Mouse (Mus musculus): ENCODE results near the gene R3hcc1l. TPM values are rescaled to one million over a fixed set of nuclear protein-coding genes. Genes with fewer than 3 reads are reported as not detected.
A peak's percentile ranks its signal among the peaks of the same experiment; 100 is the strongest.

The R3hcc1l gene
- polyA plus RNA-seq, 1 experiment: 0.25 TPM

DNA sequence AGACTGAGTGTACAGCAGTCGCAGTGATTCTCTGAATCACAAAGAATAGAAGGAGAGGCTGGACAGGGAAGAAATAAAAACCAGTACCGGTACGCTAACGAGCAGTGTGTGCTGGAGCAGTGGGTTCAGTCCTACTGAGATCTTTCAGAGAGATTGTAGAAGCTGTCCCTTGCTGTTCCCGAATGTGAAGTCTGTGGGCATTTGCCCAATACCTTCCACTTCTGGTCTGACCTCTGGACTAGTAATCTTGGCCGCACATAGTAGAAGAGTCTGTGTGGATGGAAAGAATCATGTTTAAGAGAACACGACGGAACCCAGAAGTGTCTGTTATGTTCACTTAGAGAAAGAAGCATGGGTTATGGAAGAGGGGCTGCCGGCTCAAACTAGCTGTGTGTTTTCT lies 8.9 kb upstream of the R3hcc1l start:
- Histone ChIP-seq H3K4me1 (ENCODE audit: control insufficient read depth) (peaks cover 1% of the 10 kb centered on the region; the same call in 1 of the 2 replicates), H3K4me3 (replicated peaks) (no peak overlapping the region), H3K36me3 (ENCODE audit: control insufficient read depth) (no peaks in the 10 kb centered on the region), H3K27me3 (ENCODE audit: control insufficient read depth) (peaks cover 4% of the 10 kb centered on the region; the same call in 1 of the 2 replicates), H3K9me3 (ENCODE audit: control insufficient read depth, low read length) (no peaks in the 10 kb centered on the region)
- TF ChIP-seq TAL1 (IDR thresholded peaks at IDR 0.05; ENCODE audit: low read length): no peak
- no peak for TF ChIP-seq GATA1 (IDR thresholded peaks at IDR 0.05; ENCODE audit: low read length)

GRCm38 (mm10) chr19:42510276-42511171 lies 8.0 kb upstream of the R3hcc1l start:
- no peak for TF ChIP-seq GATA1 (IDR thresholded peaks at IDR 0.05; ENCODE audit: low read length)
- no peak for TF ChIP-seq TAL1 (IDR thresholded peaks at IDR 0.05; ENCODE audit: low read length)
- H3K4me3 ChIP-seq (replicated peaks): no peak overlapping the region
- H3K27me3 ChIP-seq (ENCODE audit: control insufficient read depth): peaks cover 4% of the 10 kb centered on the region; the same call in 1 of the 2 replicates
- H3K9me3 ChIP-seq (ENCODE audit: control insufficient read depth, low read length): no peaks in the 10 kb centered on the region
- no peaks in the 10 kb centered on the region for H3K36me3 ChIP-seq (ENCODE audit: control insufficient read depth)
- H3K4me1 ChIP-seq (ENCODE audit: control insufficient read depth): peaks cover 1% of the 10 kb centered on the region; the same call in 1 of the 2 replicates

- H3K4me3 ChIP-seq (replicated peaks): no peak overlapping the region
- TF ChIP-seq TAL1 (IDR thresholded peaks at IDR 0.05; ENCODE audit: low read length) (no peak), GATA1 (IDR thresholded peaks at IDR 0.05; ENCODE audit: low read length) (no peak)
- no peaks in the 10 kb centered on the region for H3K36me3 ChIP-seq (ENCODE audit: control insufficient read depth)
Measured at GRCm38 (mm10) chr19:42515656-42516055, 2.9 kb upstream of the R3hcc1l start.

DNA sequence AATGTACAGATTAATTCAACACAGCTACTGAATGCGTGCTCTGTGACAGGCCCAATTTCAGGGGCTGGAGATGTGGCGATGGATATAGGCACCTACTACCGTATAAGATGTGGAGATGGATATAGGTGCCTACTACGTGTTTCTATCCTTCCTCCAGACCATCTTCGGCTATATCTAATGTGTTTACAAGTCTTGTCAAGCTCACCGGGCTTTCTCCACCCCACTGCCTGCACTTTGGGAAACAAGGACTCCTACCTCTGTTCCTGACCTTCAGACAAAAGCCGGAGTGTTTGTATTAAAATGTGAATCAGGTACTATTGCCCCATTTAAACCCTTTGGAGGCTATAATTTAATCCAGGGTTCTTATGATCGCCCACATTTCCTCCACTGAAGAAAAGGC lies 2.4 kb upstream of the R3hcc1l start:
- TF ChIP-seq TAL1 (IDR thresholded peaks at IDR 0.05; ENCODE audit: low read length) (no peak), GATA1 (IDR thresholded peaks at IDR 0.05; ENCODE audit: low read length) (no peak)
- H3K36me3 ChIP-seq (ENCODE audit: control insufficient read depth): no peaks in the 10 kb centered on the region
- peaks cover 8% of the 10 kb centered on the region; the same call in 1 of the 2 replicates for H3K27me3 ChIP-seq (ENCODE audit: control insufficient read depth)
- H3K9me3 ChIP-seq (ENCODE audit: control insufficient read depth, low read length): no peaks in the 10 kb centered on the region
- peaks cover 23% of the 10 kb centered on the region for H3K4me1 ChIP-seq (ENCODE audit: control insufficient read depth)
- no peak overlapping the region for H3K4me3 ChIP-seq (replicated peaks)

More at GRCm38 (mm10) chr19:42515656-42516055, 2.9 kb upstream of the R3hcc1l start:
- peaks cover 21% of the 10 kb centered on the region for H3K4me1 ChIP-seq (ENCODE audit: control insufficient read depth)
- H3K9me3 ChIP-seq (ENCODE audit: control insufficient read depth, low read length): no peaks in the 10 kb centered on the region
- H3K27me3 ChIP-seq (ENCODE audit: control insufficient read depth): peaks cover 8% of the 10 kb centered on the region; the same call in 1 of the 2 replicates

DNA sequence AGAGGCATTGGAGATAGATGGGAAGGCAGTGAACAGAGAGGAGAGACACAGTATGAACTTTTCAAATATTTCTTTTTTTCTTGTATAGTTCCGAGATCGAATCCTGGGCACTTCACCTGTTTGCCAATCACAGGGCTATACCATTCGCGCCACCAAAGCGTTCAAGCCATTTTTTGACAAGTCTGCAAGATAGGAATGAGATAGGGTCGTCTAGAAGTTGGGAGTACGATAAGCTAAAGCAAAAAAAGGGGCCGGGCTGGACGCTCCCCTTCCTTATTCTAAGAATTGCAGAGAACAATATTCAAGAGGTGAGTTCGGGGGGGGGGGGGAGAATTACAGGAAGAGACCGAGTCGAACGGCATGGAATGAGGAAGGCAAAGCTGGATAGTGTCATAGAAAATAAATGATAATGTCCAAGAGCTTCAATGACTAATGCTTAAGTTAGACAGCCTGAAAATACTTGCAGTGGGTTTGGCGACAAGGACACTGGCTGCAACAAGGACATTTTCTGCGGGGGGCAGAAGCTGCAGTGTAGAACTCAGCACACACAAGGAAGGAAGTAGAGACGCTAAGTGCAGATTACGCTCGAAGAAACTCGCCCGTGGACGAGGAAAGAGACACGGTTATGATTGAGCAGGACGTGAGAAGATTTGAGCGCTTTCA lies 471 bp upstream of the R3hcc1l start:
- TF ChIP-seq TAL1 (IDR thresholded peaks at IDR 0.05; ENCODE audit: low read length) (no peak), GATA1 (IDR thresholded peaks at IDR 0.05; ENCODE audit: low read length) (no peak)
- Histone ChIP-seq H3K36me3 (ENCODE audit: control insufficient read depth) (peaks cover 6% of the 10 kb centered on the region), H3K4me3 (replicated peaks) (peak overlapping the region; percentile 79), H3K4me1 (ENCODE audit: control insufficient read depth) (peaks cover 28% of the 10 kb centered on the region), H3K9me3 (ENCODE audit: control insufficient read depth, low read length) (no peaks in the 10 kb centered on the region), H3K27me3 (ENCODE audit: control insufficient read depth) (peaks cover 8% of the 10 kb centered on the region; the same call in 1 of the 2 replicates)

GRCm38 (mm10) chr19:42519760-42520159 lies 1.2 kb downstream of the R3hcc1l start:
- peaks cover 34% of the 10 kb centered on the region for H3K4me1 ChIP-seq (ENCODE audit: control insufficient read depth)
- peak overlapping the region; percentile 79 for H3K4me3 ChIP-seq (replicated peaks)
- no peaks in the 10 kb centered on the region for H3K9me3 ChIP-seq (ENCODE audit: control insufficient read depth, low read length)
- peaks cover 8% of the 10 kb centered on the region for H3K36me3 ChIP-seq (ENCODE audit: control insufficient read depth)
- TF ChIP-seq GATA1 (IDR thresholded peaks at IDR 0.05; ENCODE audit: low read length): no peak
- TF ChIP-seq TAL1 (IDR thresholded peaks at IDR 0.05; ENCODE audit: low read length): no peak
- H3K27me3 ChIP-seq (ENCODE audit: control insufficient read depth): peaks cover 8% of the 10 kb centered on the region; the same call in 1 of the 2 replicates

DNA sequence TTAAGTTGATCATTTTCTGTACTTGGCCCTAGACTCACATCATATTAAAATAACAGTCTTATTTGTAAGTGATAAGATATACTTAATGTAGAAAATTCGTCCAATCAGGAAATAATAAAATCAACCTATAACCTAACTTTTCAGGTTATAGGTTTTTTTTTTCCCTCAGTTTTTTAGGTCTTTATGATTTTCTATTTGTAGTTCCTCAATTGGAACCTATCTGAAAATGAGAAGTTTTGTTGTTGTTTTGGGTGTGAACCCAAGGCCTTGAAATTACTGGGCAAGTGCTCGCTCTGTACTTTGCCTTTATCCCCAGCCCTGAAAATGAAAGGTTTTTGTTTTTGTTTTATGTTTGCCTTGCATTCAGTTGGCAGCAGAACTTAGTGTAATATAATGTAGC lies 6.1 kb downstream of the R3hcc1l start:
- no peak for TF ChIP-seq TAL1 (IDR thresholded peaks at IDR 0.05; ENCODE audit: low read length)
- TF ChIP-seq GATA1 (IDR thresholded peaks at IDR 0.05; ENCODE audit: low read length): no peak
- Histone ChIP-seq H3K27me3 (ENCODE audit: control insufficient read depth) (no peaks in the 10 kb centered on the region), H3K4me3 (replicated peaks) (no peak overlapping the region), H3K36me3 (ENCODE audit: control insufficient read depth) (peaks cover 8% of the 10 kb centered on the region), H3K4me1 (ENCODE audit: control insufficient read depth) (peaks cover 31% of the 10 kb centered on the region), H3K9me3 (ENCODE audit: control insufficient read depth, low read length) (no peaks in the 10 kb centered on the region)

DNA sequence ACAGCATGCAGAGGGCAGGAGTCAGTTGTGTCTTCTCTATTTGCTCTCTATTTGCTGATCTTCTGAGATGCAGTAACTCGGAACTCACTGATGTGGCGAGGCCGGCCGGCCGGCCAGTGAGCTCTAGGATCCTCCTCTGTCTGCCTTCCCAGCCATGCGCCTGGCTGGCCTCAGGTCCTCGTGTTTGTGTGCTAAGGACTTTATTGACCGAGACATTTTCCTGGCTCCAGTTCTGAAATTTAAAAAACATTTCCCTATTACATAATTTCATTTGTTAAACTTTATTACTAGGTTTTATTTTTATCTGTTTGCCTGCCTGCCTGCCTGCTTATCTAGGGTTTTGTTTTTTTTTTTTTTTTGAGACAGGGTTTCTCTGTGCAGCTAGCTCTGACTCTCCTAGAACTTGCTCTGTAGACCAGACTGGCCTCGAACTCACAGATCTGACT lies 11.5 kb downstream of the R3hcc1l start:
- Histone ChIP-seq H3K36me3 (ENCODE audit: control insufficient read depth) (no peaks in the 10 kb centered on the region), H3K27me3 (ENCODE audit: control insufficient read depth) (no peaks in the 10 kb centered on the region), H3K4me1 (ENCODE audit: control insufficient read depth) (peaks cover 44% of the 10 kb centered on the region), H3K9me3 (ENCODE audit: control insufficient read depth, low read length) (no peaks in the 10 kb centered on the region), H3K4me3 (replicated peaks) (no peak overlapping the region)
- TF ChIP-seq GATA1 (IDR thresholded peaks at IDR 0.05; ENCODE audit: low read length) (no peak), TAL1 (IDR thresholded peaks at IDR 0.05; ENCODE audit: low read length) (no peak)

- H3K4me1 ChIP-seq (ENCODE audit: control insufficient read depth): peaks cover 37% of the 10 kb centered on the region
- TF ChIP-seq TAL1 (IDR thresholded peaks at IDR 0.05; ENCODE audit: low read length) (no peak), GATA1 (IDR thresholded peaks at IDR 0.05; ENCODE audit: low read length) (no peak)
- H3K36me3 ChIP-seq (ENCODE audit: control insufficient read depth): peaks cover 5% of the 10 kb centered on the region
- H3K9me3 ChIP-seq (ENCODE audit: control insufficient read depth, low read length): no peaks in the 10 kb centered on the region
- no peak overlapping the region for H3K4me3 ChIP-seq (replicated peaks)
- no peaks in the 10 kb centered on the region for H3K27me3 ChIP-seq (ENCODE audit: control insufficient read depth)
Measured at GRCm38 (mm10) chr19:42534427-42534826, 15.9 kb downstream of the R3hcc1l start.

Measured in erythroblast, embryonic 14.5 days (primary cell).